Mouse (Mus musculus): ENCODE data around the gene Scrg1. TPM values are rescaled to one million over a fixed set of nuclear protein-coding genes. Genes with fewer than 3 reads are reported as not detected.

The Scrg1 gene
- total and polyA plus RNA-seq, 3 experiments, result not detected

DNA sequence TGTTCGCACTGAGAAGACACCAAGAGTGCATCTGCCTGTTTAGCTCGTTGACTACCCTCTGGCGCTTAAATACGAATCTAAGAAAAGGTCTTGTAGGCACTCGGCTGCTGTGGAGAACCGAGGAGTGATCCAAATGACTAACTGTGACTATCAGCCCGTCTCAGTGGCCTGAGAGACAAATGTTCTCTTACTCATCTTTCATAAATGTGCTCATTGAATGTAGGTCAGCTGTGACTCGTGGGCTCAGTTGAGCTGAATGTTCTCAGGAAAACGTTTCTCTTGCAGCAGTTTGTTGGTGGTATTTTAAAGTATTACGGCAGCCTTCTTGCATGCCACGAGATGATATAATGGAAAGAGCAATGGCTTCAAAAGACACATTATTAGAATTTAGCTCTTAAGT, 24.8 kb upstream of the Scrg1 start:
- Histone ChIP-seq H3K27ac (ENCODE audit: control insufficient read depth, low read depth, low read length) (no peak overlapping the region), H3K27me3 (ENCODE audit: control insufficient read depth in 1 of 2, insufficient read depth in 2 of 2, low read length in 2 of 2) (no peaks in the 10 kb centered on the region; a peak in 1 of 4 replicates), H3K4me1 (ENCODE audit: control insufficient read depth in 1 of 2, insufficient read depth in 2 of 2, low read length in 2 of 2) (peaks cover 0 to 5% of the 10 kb centered on the region in 2 experiments; a peak in 2 of 4 replicates), H3K36me3 (ENCODE audit: control insufficient read depth in 1 of 2, insufficient read depth in 2 of 2, low read length in 2 of 2) (peaks cover 0 to 8% of the 10 kb centered on the region in 2 experiments; a peak in 2 of 4 replicates), H3K9ac (ENCODE audit: control insufficient read depth, low read depth, low read length, poor library complexity, severe bottlenecking) (no peak overlapping the region), H3K4me3 (ENCODE audit: control insufficient read depth in 1 of 2, insufficient read depth in 1 of 2, low read depth in 2 of 2, low read length in 2 of 2) (no peak overlapping the region), H3K79me2 (ENCODE audit: control insufficient read depth, insufficient read depth, low read length, poor library complexity) (no peaks in the 10 kb centered on the region), H3K9me3 (replicated peaks; ENCODE audit: insufficient read depth, low read length) (no peaks in the 10 kb centered on the region)
- TF ChIP-seq CTCF (IDR thresholded peaks at IDR 0.05 in 2 of 3, conservative IDR thresholded peaks at IDR 0.05 in 1 of 3; ENCODE audit: control insufficient read depth in 1 of 3, insufficient read depth in 1 of 3, low read depth in 2 of 3, low read length in 3 of 3, poor library complexity in 1 of 3, severe bottlenecking in 1 of 3) (no peak), UBTF (IDR thresholded peaks at IDR 0.05; ENCODE audit: borderline replicate concordance, insufficient read depth, low read depth, low read length) (no peak), MYC (IDR thresholded peaks at IDR 0.05; ENCODE audit: low read depth, low read length) (no peak), POLR2AphosphoS5 (IDR thresholded peaks at IDR 0.05; ENCODE audit: borderline replicate concordance, low read depth, low read length) (no peak), TCF12 (IDR thresholded peaks at IDR 0.05; ENCODE audit: low read depth, low read length) (no peak), RCOR1 (IDR thresholded peaks at IDR 0.05; ENCODE audit: low read depth, low read length) (no peak), RAD21 (IDR thresholded peaks at IDR 0.05; ENCODE audit: low read depth, low read length) (no peak), ZMIZ1 (IDR thresholded peaks at IDR 0.05; ENCODE audit: low read depth, low read length) (no peak), TBP (IDR thresholded peaks at IDR 0.05; ENCODE audit: low read depth, low read length) (no peak), ZNF384 (IDR thresholded peaks at IDR 0.05; ENCODE audit: low read depth, low read length) (no peak), USF2 (IDR thresholded peaks at IDR 0.05; ENCODE audit: borderline replicate concordance in 1 of 2, insufficient read depth in 1 of 2, low read depth in 1 of 2, low read length in 2 of 2) (no peak), NELFE (IDR thresholded peaks at IDR 0.05; ENCODE audit: low read depth, low read length) (no peak), JUND (IDR thresholded peaks at IDR 0.05; ENCODE audit: low read depth, low read length) (no peak), KAT2A (conservative IDR thresholded peaks at IDR 0.05; ENCODE audit: low read depth, low read length) (no peak), HCFC1 (IDR thresholded peaks at IDR 0.05; ENCODE audit: low read depth, low read length) (no peak), MYB (IDR thresholded peaks at IDR 0.05; ENCODE audit: low read depth, low read length) (no peak)
- DNase-seq (ENCODE audit: low read depth, low spot score), result no peak

- TF ChIP-seq POLR2AphosphoS5 (IDR thresholded peaks at IDR 0.05; ENCODE audit: borderline replicate concordance, low read depth, low read length) (no peak), RAD21 (IDR thresholded peaks at IDR 0.05; ENCODE audit: low read depth, low read length) (no peak), MAX (IDR thresholded peaks at IDR 0.05; ENCODE audit: low read length) (no peak), TAL1 (IDR thresholded peaks at IDR 0.05; ENCODE audit: low read length) (no peak), USF1 (IDR thresholded peaks at IDR 0.05; ENCODE audit: low read depth, low read length) (no peak), POLR2A (IDR thresholded peaks at IDR 0.05; ENCODE audit: control insufficient read depth in 1 of 2, insufficient read depth in 1 of 2, low read depth in 1 of 2, low read length in 2 of 2, poor library complexity in 1 of 2) (no peak), NRF1 (IDR thresholded peaks at IDR 0.05; ENCODE audit: insufficient read depth, low read depth, low read length, poor library complexity, severe bottlenecking) (no peak), SIN3A (IDR thresholded peaks at IDR 0.05; ENCODE audit: low read length) (no peak), ZC3H11A (IDR thresholded peaks at IDR 0.05; ENCODE audit: low read depth, low read length) (no peak), GATA1 (IDR thresholded peaks at IDR 0.05; ENCODE audit: low read depth, low read length) (no peak), ZMIZ1 (IDR thresholded peaks at IDR 0.05; ENCODE audit: low read depth, low read length) (no peak), MEF2A (IDR thresholded peaks at IDR 0.05; ENCODE audit: extremely low read depth, insufficient replicate concordance, low read depth, low read length, poor library complexity, severe bottlenecking) (no peak), NELFE (IDR thresholded peaks at IDR 0.05; ENCODE audit: low read depth, low read length) (no peak), SMC3 (IDR thresholded peaks at IDR 0.05; ENCODE audit: low read depth, low read length) (no peak), GABPA (IDR thresholded peaks at IDR 0.05; ENCODE audit: low read depth, low read length) (no peak), MYB (IDR thresholded peaks at IDR 0.05; ENCODE audit: low read depth, low read length) (no peak)
- H3K27ac ChIP-seq (ENCODE audit: control insufficient read depth, low read depth, low read length), result no peak overlapping the region
Observed at GRCm38 (mm10) chr8:57432802-57433201, 22.9 kb upstream of the Scrg1 start.

More at GRCm38 (mm10) chr8:57432802-57433201, 22.9 kb upstream of the Scrg1 start:
- no peaks in the 10 kb centered on the region for H3K9me3 ChIP-seq (replicated peaks; ENCODE audit: insufficient read depth, low read length)
- H3K4me3 ChIP-seq (ENCODE audit: control insufficient read depth in 1 of 2, insufficient read depth in 1 of 2, low read depth in 2 of 2, low read length in 2 of 2), result no peak overlapping the region
- no peak for DNase-seq (ENCODE audit: low read depth, low spot score)
- H3K27me3 ChIP-seq (ENCODE audit: control insufficient read depth in 1 of 2, insufficient read depth in 2 of 2, low read length in 2 of 2), result no peaks in the 10 kb centered on the region; a peak in 1 of 4 replicates
- no peaks in the 10 kb centered on the region for H3K79me2 ChIP-seq (ENCODE audit: control insufficient read depth, insufficient read depth, low read length, poor library complexity)
- peaks cover 0 to 5% of the 10 kb centered on the region in 2 experiments; a peak in 2 of 4 replicates for H3K4me1 ChIP-seq (ENCODE audit: control insufficient read depth in 1 of 2, insufficient read depth in 2 of 2, low read length in 2 of 2)
- H3K9ac ChIP-seq (ENCODE audit: control insufficient read depth, low read depth, low read length, poor library complexity, severe bottlenecking), result no peak overlapping the region
- H3K36me3 ChIP-seq (ENCODE audit: control insufficient read depth in 1 of 2, insufficient read depth in 2 of 2, low read length in 2 of 2), result peaks cover 0 to 4% of the 10 kb centered on the region in 2 experiments; a peak in 2 of 4 replicates
